Mouse (Mus musculus): ENCODE results near the gene Trim38. TPM values are rescaled to one million over a fixed set of nuclear protein-coding genes. Genes with fewer than 3 reads are reported as not detected.

Gene Trim38
- total RNA-seq, 2 experiments from 2014 or later, result not detected

GRCm38 (mm10) chr13:23745381-23746161 is 24.1 kb upstream of the Trim38 start, which contains the start of gene Hist1h3c:
Gene Hist1h3c, minus strand, starts transcription at chr13:23745602.
- ATAC-seq (replicated peaks; ENCODE audit: low FRiP score, low TSS enrichment, poor library complexity, severe bottlenecking), result peak; percentile 62

DNA sequence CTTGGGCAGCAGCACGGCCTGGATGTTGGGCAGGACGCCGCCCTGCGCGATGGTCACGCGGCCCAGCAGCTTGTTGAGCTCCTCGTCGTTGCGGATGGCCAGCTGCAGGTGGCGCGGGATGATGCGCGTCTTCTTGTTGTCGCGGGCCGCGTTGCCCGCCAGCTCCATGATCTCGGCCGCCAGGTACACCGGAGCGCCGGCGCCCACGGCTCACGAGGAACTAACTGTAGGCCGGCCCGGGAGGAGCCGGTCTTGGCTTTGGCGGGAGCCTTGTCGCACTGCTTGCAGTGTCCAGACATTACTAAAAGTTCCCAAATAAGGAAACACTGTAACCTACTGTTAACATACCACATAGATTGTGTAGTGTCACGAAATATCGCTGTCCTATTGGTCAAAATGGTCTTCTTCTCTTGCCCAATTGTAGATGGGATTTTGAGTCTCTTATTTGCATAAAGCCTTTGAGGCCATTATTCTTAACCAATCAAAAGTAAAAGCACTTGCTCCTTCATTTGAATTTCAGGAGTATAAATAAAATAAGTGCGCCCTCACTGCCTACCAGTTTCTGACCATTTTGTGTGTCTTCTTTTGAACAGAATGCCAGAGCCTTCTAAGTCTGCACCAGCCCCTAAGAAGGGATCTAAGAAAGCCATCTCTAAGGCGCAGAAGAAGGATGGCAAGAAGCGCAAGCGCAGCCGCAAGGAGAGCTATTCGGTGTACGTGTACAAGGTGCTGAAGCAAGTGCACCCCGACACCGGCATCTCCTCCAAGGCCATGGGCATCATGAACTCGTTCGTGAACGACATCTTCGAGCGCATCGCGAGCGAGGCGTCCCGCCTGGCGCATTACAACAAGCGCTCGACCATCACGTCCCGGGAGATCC is 23.3 kb upstream of the Trim38 start, which contains the start of gene Hist1h2bb:
Hist1h2bb (plus strand) TSS at position 534 of the 880 bp plus-strand sequence.
- peak; percentile 74 for ATAC-seq (replicated peaks; ENCODE audit: low FRiP score, low TSS enrichment, poor library complexity, severe bottlenecking)

GRCm38 (mm10) chr13:23747081-23747891 is 22.4 kb upstream of the Trim38 start:
- peak; percentile 9; the same call in 1 of the 2 replicates for ATAC-seq (replicated peaks; ENCODE audit: low FRiP score, low TSS enrichment, poor library complexity, severe bottlenecking)

DNA sequence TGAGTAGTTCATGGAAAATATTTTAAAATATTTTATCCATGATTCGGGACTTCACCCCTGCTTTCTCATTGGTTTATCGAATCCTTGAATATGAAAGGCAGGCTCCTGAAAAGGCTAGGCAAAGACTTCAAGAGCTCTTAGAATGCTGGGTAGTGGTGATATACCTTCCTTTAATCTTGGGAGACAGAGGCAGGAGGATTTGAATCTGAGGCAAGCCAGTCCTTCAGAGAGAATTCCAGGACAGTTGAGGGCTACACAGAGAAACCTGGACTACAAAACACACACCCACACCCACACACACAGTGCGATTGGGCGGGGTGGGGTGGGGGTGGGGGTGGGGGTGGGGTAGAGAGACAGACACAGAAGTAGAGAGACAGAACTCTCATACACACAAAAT is 21.8 kb upstream of the Trim38 start:
- no peak for ATAC-seq (replicated peaks; ENCODE audit: low FRiP score, low TSS enrichment, poor library complexity, severe bottlenecking)

DNA sequence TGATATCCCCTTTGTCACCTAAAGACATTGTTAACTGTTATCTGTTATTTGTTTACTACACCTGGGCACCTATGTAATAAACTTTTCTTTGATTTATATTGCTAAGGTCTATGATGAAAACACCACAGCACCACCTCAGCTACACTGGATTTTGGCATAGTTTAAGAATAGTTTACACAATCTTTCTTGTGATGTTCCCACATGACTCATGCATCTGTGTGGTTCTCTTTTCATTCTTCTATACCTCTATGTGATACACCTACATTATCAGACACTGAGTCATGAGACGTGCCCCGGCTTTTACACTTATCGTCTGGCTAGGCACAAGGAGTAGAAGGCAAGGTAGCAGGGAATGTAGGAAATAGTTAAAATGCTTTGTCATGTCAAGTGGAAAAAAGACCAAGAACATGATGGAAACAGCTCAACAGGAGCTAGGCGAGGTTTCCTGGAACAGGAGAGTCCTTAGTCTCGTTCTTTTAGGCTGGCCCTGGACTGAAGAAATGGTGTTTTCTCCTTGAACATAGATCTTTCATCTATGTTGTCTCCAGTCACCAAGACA is 20.1 kb upstream of the Trim38 start:
- ATAC-seq (replicated peaks; ENCODE audit: low FRiP score, low TSS enrichment, poor library complexity, severe bottlenecking), result no peak

- peak; percentile 60 for ATAC-seq (replicated peaks; ENCODE audit: low FRiP score, low TSS enrichment, poor library complexity, severe bottlenecking)
These were observed 18.8 kb upstream of the Trim38 start, which contains the start of gene Hist1h2ab for GRCm38 (mm10) chr13:23750839-23751477. Gene Hist1h2ab, plus strand, starts transcription at chr13:23751126.

DNA sequence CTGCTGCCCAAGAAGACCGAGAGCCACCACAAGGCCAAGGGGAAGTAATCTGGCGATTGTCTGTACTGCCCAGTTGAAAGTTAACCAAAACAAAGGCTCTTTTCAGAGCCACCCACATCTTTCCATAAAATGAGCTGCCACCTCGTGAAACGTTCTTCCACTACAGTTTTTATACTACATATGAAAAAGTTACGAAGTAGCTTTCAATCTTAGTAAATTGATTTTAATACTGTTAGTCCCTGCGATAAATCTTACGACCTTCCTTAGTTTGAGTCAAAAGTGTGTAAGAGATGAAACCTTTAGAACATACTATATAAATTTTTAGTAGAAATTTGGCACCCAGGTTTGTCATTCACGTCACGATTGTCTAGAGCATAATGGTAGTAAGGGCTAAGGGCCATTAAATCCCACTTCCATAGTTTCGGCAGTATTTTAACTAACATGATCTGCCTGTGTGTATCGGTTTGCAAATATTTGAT is 18.2 kb upstream of the Trim38 start:
- ATAC-seq (replicated peaks; ENCODE audit: low FRiP score, low TSS enrichment, poor library complexity, severe bottlenecking), result 0 out of 2 replicates have a peak, but pooled peaks have one; percentile 15

GRCm38 (mm10) chr13:23752067-23752741 is 17.5 kb upstream of the Trim38 start, which contains the start of gene Hist1h3b:
Gene Hist1h3b, plus strand, starts transcription at chr13:23752267.
- ATAC-seq (replicated peaks; ENCODE audit: low FRiP score, low TSS enrichment, poor library complexity, severe bottlenecking), result peak; percentile 71

DNA sequence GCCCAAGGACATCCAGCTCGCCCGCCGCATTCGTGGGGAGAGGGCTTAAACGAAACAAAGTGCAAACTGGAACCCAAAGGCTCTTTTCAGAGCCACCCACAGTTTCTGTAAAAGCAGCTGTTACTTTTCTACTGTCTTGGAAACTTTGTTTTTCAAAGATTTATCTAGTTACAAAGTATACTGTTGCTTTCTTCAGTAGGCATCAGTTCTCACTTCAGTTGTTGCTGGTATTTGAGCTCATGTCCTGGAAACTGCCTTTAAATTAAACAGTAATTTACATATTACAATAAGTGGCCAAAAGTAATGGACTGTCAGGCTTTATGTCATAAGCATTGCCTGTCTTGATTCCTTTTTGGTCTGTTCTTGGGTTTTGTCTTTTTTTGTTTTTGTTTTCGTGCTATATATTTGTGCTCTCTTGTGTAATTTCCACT is 17.0 kb upstream of the Trim38 start:
- no peak for ATAC-seq (replicated peaks; ENCODE audit: low FRiP score, low TSS enrichment, poor library complexity, severe bottlenecking)

GRCm38 (mm10) chr13:23753314-23754078 is 16.2 kb upstream of the Trim38 start:
- no peak for ATAC-seq (replicated peaks; ENCODE audit: low FRiP score, low TSS enrichment, poor library complexity, severe bottlenecking)

GRCm38 (mm10) chr13:23755000-23755399 is 14.7 kb upstream of the Trim38 start:
- ATAC-seq (replicated peaks; ENCODE audit: low FRiP score, low TSS enrichment, poor library complexity, severe bottlenecking), result no peak

GRCm38 (mm10) chr13:23756790-23757189 is 12.9 kb upstream of the Trim38 start, which contains the start of gene Hist1h4b:
Gene Hist1h4b, plus strand, starts transcription at chr13:23757013.
- ATAC-seq (replicated peaks; ENCODE audit: low FRiP score, low TSS enrichment, poor library complexity, severe bottlenecking), result peak; percentile 45

DNA sequence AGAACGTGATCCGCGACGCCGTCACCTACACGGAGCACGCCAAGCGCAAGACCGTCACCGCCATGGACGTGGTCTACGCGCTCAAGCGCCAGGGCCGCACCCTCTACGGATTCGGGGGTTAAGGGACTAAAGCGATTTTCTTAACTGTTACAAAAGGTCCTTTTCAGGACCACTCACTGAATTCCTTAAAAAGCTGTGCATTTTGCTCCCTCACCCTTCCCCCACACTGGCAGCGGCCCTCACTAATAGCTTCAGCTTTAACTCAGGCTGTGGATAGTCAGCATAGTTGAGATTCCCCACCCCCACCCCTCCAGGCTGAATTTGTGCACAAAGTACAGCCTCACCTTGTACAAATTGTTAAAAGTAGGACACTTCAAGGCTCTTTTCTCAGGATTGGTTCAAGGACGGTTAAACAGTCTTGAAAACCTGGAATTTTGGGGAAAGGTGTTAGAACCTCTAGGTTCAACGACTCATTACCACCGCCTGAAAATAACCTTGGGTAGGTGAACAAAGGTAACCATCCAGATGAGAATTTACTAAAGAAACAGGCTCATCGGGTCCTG is 12.4 kb upstream of the Trim38 start:
- ATAC-seq (replicated peaks; ENCODE audit: low FRiP score, low TSS enrichment, poor library complexity, severe bottlenecking), result peak; percentile 38

- ATAC-seq (replicated peaks; ENCODE audit: low FRiP score, low TSS enrichment, poor library complexity, severe bottlenecking), result no peak
These were observed 11.8 kb upstream of the Trim38 start for GRCm38 (mm10) chr13:23757921-23758320.

DNA sequence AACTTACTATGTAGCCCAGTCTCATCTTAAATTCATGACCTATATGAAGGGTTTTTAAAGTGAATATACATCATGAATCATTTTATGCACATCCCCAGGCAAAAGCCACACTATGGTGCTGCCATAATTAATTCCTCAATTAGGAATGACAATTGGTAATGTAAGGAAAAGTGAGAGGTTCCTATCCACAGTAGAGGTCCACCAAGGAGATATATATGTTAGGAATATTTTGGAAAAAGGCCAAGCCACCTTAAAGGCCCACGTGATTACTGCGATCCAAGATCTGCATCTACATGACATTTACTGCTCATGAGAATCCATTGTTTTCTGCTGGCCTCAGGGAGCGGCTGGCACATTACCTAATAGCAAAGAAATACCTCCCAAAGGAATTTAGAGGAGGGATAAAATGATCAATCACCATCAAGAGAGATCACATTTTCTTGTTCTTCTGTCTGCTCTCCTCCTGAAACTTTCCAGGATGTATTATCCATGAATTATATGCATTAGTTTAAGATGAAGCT is 10.4 kb upstream of the Trim38 start:
- no peak for ATAC-seq (replicated peaks; ENCODE audit: low FRiP score, low TSS enrichment, poor library complexity, severe bottlenecking)

- no peak for ATAC-seq (replicated peaks; ENCODE audit: low FRiP score, low TSS enrichment, poor library complexity, severe bottlenecking)
These were observed 9.8 kb upstream of the Trim38 start for GRCm38 (mm10) chr13:23759916-23760239.

Measured in megakaryocyte-erythroid progenitor cell, adult 5-6 weeks (primary cell).